Mouse (Mus musculus): ENCODE data around the gene Fabp3. TPM values are rescaled to one million over a fixed set of nuclear protein-coding genes. Genes with fewer than 3 reads are reported as not detected.
A peak's percentile ranks its signal among the peaks of the same experiment; 100 is the strongest.

Gene Fabp3
- polyA plus RNA-seq, 1 experiment from 2014 or later = 794 TPM

- Histone ChIP-seq H3K9ac (no peak overlapping the region; the same call in 1 of the 2 replicates), H3K4me2 (peak overlapping the region; percentile 34; the same call in 1 of the 2 replicates), H3K4me3 (no peak overlapping the region), H3K27me3 (replicated peaks) (0 out of 2 replicates have a peak, but pooled peaks cover 6% of the 10 kb centered on the region), H3K36me3 (no peaks in the 10 kb centered on the region), H3K27ac (ENCODE audit: poor library complexity, severe bottlenecking) (0 out of 2 replicates have a peak overlapping the region, but pooled peaks have one; percentile 11), H3K4me1 (replicated peaks) (peaks cover 15% of the 10 kb centered on the region), H3K9me3 (replicated peaks) (no peaks in the 10 kb centered on the region)
- 50% methylated on average over 23 of the region's 23 CpGs for WGBS
- ATAC-seq (ENCODE audit: insufficient number of reproducible peaks, low FRiP score) = no peak
These were observed 13.2 kb upstream of the Fabp3 start for GRCm38 (mm10) chr4:130295047-130295745.

- H3K4me3 ChIP-seq = no peak overlapping the region
- H3K4me2 ChIP-seq = no peak overlapping the region
- 74% methylated on average over 13 of the region's 13 CpGs for WGBS
- no peak for ATAC-seq (ENCODE audit: insufficient number of reproducible peaks, low FRiP score)
- H3K4me1 ChIP-seq (replicated peaks) = peaks cover 15% of the 10 kb centered on the region
- no peaks in the 10 kb centered on the region for H3K9me3 ChIP-seq (replicated peaks)
- no peaks in the 10 kb centered on the region for H3K27me3 ChIP-seq (replicated peaks)
- H3K36me3 ChIP-seq = no peaks in the 10 kb centered on the region
- no peak overlapping the region for H3K27ac ChIP-seq (ENCODE audit: poor library complexity, severe bottlenecking)
- H3K9ac ChIP-seq = no peak overlapping the region
These were observed 12.0 kb upstream of the Fabp3 start for GRCm38 (mm10) chr4:130296243-130296965.

GRCm38 (mm10) chr4:130297123-130297529 lies 11.3 kb upstream of the Fabp3 start:
- Histone ChIP-seq H3K27ac (ENCODE audit: poor library complexity, severe bottlenecking) (no peak overlapping the region), H3K4me2 (peak overlapping the region; percentile 4), H3K4me1 (replicated peaks) (peaks cover 15% of the 10 kb centered on the region), H3K9ac (no peak overlapping the region), H3K27me3 (replicated peaks) (no peaks in the 10 kb centered on the region), H3K9me3 (replicated peaks) (no peaks in the 10 kb centered on the region), H3K4me3 (no peak overlapping the region), H3K36me3 (no peaks in the 10 kb centered on the region)
- ATAC-seq (ENCODE audit: insufficient number of reproducible peaks, low FRiP score) = peak; percentile 70
- 14% methylated on average over 13 of the region's 13 CpGs for WGBS

GRCm38 (mm10) chr4:130298877-130299628 lies 9.3 kb upstream of the Fabp3 start:
- 59% methylated on average over 11 of the region's 11 CpGs for WGBS
- H3K9ac ChIP-seq = 0 out of 2 replicates have a peak overlapping the region, but pooled peaks have one; percentile 6
- no peaks in the 10 kb centered on the region for H3K9me3 ChIP-seq (replicated peaks)
- 0 out of 2 replicates have a peak, but pooled peaks cover 5% of the 10 kb centered on the region for H3K27me3 ChIP-seq (replicated peaks)
- no peak for ATAC-seq (ENCODE audit: insufficient number of reproducible peaks, low FRiP score)
- H3K4me1 ChIP-seq (replicated peaks) = peaks cover 20% of the 10 kb centered on the region
- no peak overlapping the region for H3K4me3 ChIP-seq
- H3K4me2 ChIP-seq = no peak overlapping the region
- H3K36me3 ChIP-seq = no peaks in the 10 kb centered on the region
- H3K27ac ChIP-seq (ENCODE audit: poor library complexity, severe bottlenecking) = no peak overlapping the region; the same call in 1 of the 2 replicates

- Histone ChIP-seq H3K9ac (no peak overlapping the region), H3K4me3 (no peak overlapping the region), H3K27me3 (replicated peaks) (peaks cover 9% of the 10 kb centered on the region; the same call in 1 of the 2 replicates), H3K4me1 (replicated peaks) (peaks cover 20% of the 10 kb centered on the region), H3K4me2 (no peak overlapping the region), H3K27ac (ENCODE audit: poor library complexity, severe bottlenecking) (no peak overlapping the region; the same call in 1 of the 2 replicates), H3K36me3 (no peaks in the 10 kb centered on the region), H3K9me3 (replicated peaks) (no peaks in the 10 kb centered on the region)
- ATAC-seq (ENCODE audit: insufficient number of reproducible peaks, low FRiP score) = no peak
- WGBS = 68% methylated on average over 8 of the region's 8 CpGs
These were observed 8.8 kb upstream of the Fabp3 start for GRCm38 (mm10) chr4:130299629-130300018.

GRCm38 (mm10) chr4:130302285-130302870 lies 6.0 kb upstream of the Fabp3 start:
- H3K27me3 ChIP-seq (replicated peaks) = peaks cover 25% of the 10 kb centered on the region
- H3K4me3 ChIP-seq = no peak overlapping the region
- peaks cover 25% of the 10 kb centered on the region for H3K4me1 ChIP-seq (replicated peaks)
- no peak overlapping the region for H3K9ac ChIP-seq
- no peaks in the 10 kb centered on the region for H3K36me3 ChIP-seq
- H3K9me3 ChIP-seq (replicated peaks) = no peaks in the 10 kb centered on the region
- ATAC-seq (ENCODE audit: insufficient number of reproducible peaks, low FRiP score) = no peak
- WGBS = 50% methylated on average over 12 of the region's 12 CpGs
- H3K27ac ChIP-seq (ENCODE audit: poor library complexity, severe bottlenecking) = no peak overlapping the region
- H3K4me2 ChIP-seq = no peak overlapping the region

GRCm38 (mm10) chr4:130304746-130305145 lies 3.6 kb upstream of the Fabp3 start:
- peaks cover 32% of the 10 kb centered on the region for H3K27me3 ChIP-seq (replicated peaks)
- WGBS = 34% methylated on average over 3 of the region's 3 CpGs

GRCm38 (mm10) chr4:130306796-130307630 lies 1.4 kb upstream of the Fabp3 start:
- Histone ChIP-seq H3K27me3 (replicated peaks) (peaks cover 43% of the 10 kb centered on the region), H3K27ac (ENCODE audit: poor library complexity, severe bottlenecking) (peak overlapping the region; percentile 87), H3K4me1 (replicated peaks) (peaks cover 45% of the 10 kb centered on the region), H3K9me3 (replicated peaks) (no peaks in the 10 kb centered on the region), H3K4me2 (peak overlapping the region; percentile 80), H3K9ac (no peak overlapping the region; the same call in 1 of the 2 replicates), H3K4me3 (no peak overlapping the region), H3K36me3 (peaks cover 5% of the 10 kb centered on the region; the same call in 1 of the 2 replicates)
- WGBS = 80% methylated on average over 10 of the region's 10 CpGs
- no peak for ATAC-seq (ENCODE audit: insufficient number of reproducible peaks, low FRiP score)

More at GRCm38 (mm10) chr4:130304746-130305145, 3.6 kb upstream of the Fabp3 start:
- Histone ChIP-seq H3K4me3 (no peak overlapping the region), H3K4me1 (replicated peaks) (peaks cover 23% of the 10 kb centered on the region), H3K27ac (ENCODE audit: poor library complexity, severe bottlenecking) (no peak overlapping the region), H3K9me3 (replicated peaks) (no peaks in the 10 kb centered on the region), H3K4me2 (no peak overlapping the region), H3K36me3 (no peaks in the 10 kb centered on the region), H3K9ac (no peak overlapping the region)
- ATAC-seq (ENCODE audit: insufficient number of reproducible peaks, low FRiP score) = no peak

- peaks cover 43% of the 10 kb centered on the region for H3K27me3 ChIP-seq (replicated peaks)
- peak overlapping the region; percentile 54; the same call in 1 of the 2 replicates for H3K9ac ChIP-seq
- peak overlapping the region; percentile 80 for H3K4me2 ChIP-seq
- peaks cover 45% of the 10 kb centered on the region for H3K4me1 ChIP-seq (replicated peaks)
- H3K27ac ChIP-seq (ENCODE audit: poor library complexity, severe bottlenecking) = peak overlapping the region; percentile 87
- peak overlapping the region; percentile 66 for H3K4me3 ChIP-seq
- no peaks in the 10 kb centered on the region for H3K9me3 ChIP-seq (replicated peaks)
- under 1% methylated on average over 23 of the region's 23 CpGs for WGBS
- ATAC-seq (ENCODE audit: insufficient number of reproducible peaks, low FRiP score) = peak; percentile 77
- H3K36me3 ChIP-seq = peaks cover 13% of the 10 kb centered on the region
These were observed 554 bp upstream of the Fabp3 start for GRCm38 (mm10) chr4:130307851-130308230.

- H3K36me3 ChIP-seq = peaks cover 27% of the 10 kb centered on the region
- H3K4me2 ChIP-seq = peak overlapping the region; percentile 80
- no peaks in the 10 kb centered on the region for H3K9me3 ChIP-seq (replicated peaks)
- H3K9ac ChIP-seq = peak overlapping the region; percentile 88
- peaks cover 50% of the 10 kb centered on the region for H3K4me1 ChIP-seq (replicated peaks)
- H3K4me3 ChIP-seq = peak overlapping the region; percentile 66
- WGBS = 22% methylated on average over 8 of the region's 8 CpGs
- ATAC-seq (ENCODE audit: insufficient number of reproducible peaks, low FRiP score) = no peak
- peak overlapping the region; percentile 87 for H3K27ac ChIP-seq (ENCODE audit: poor library complexity, severe bottlenecking)
- peaks cover 38% of the 10 kb centered on the region for H3K27me3 ChIP-seq (replicated peaks)
These were observed 859 bp downstream of the Fabp3 start for GRCm38 (mm10) chr4:130309254-130309653.

All from heart, embryonic 12.5 days (tissue).